Mouse (Mus musculus): ENCODE measurements around the gene Nrp2. TPM values are rescaled to one million over a fixed set of nuclear protein-coding genes. Genes with fewer than 3 reads are reported as not detected.

Nrp2 gene
- total and polyA plus RNA-seq, 2 experiments from 2014 or later = 5.2 to 20.2 TPM

- Histone ChIP-seq H3K9me3 (replicated peaks; ENCODE audit: control insufficient read depth, low read length) (no peaks in the 10 kb centered on the region), H3K27me3 (ENCODE audit: control insufficient read depth, insufficient read depth, low read length) (no peaks in the 10 kb centered on the region), H3K36me3 (replicated peaks; ENCODE audit: control insufficient read depth, insufficient read depth, low read length) (peaks cover 7% of the 10 kb centered on the region; the same call in 1 of the 2 replicates), H3K27ac (ENCODE audit: low read depth) (no peak overlapping the region), H3K4me2 (ENCODE audit: low read depth, low read length) (no peak overlapping the region), H3K4me1 (ENCODE audit: control insufficient read depth, insufficient read depth) (no peaks in the 10 kb centered on the region), H3K9ac (replicated peaks; ENCODE audit: low read depth, low read length) (no peak overlapping the region), H3K4me3 (ENCODE audit: low read depth, low read length) (no peak overlapping the region)
- WGBS = 37% methylated on average over 5 of the region's 5 CpGs
- DNase-seq (ENCODE audit: low spot score) (no peak), ATAC-seq (ENCODE audit: insufficient read depth, low read depth) (no peak)
- TF ChIP-seq EP300 (IDR thresholded peaks at IDR 0.05; ENCODE audit: low read depth) (no peak), CTCF (IDR thresholded peaks at IDR 0.05; ENCODE audit: low read depth) (no peak)
Observed at GRCm38 (mm10) chr1:62760086-62760485, 57.0 kb downstream of the Nrp2 start.

GRCm38 (mm10) chr1:62760565-62760964, 57.5 kb downstream of the Nrp2 start:
- 79% methylated on average over 17 of the region's 17 CpGs for WGBS
- DNase-seq (ENCODE audit: low spot score) = no peak
- Histone ChIP-seq H3K4me1 (ENCODE audit: control insufficient read depth, insufficient read depth) (no peaks in the 10 kb centered on the region), H3K27me3 (ENCODE audit: control insufficient read depth, insufficient read depth, low read length) (no peaks in the 10 kb centered on the region), H3K4me2 (ENCODE audit: low read depth, low read length) (no peak overlapping the region), H3K4me3 (ENCODE audit: low read depth, low read length) (no peak overlapping the region), H3K9me3 (replicated peaks; ENCODE audit: control insufficient read depth, low read length) (no peaks in the 10 kb centered on the region), H3K9ac (replicated peaks; ENCODE audit: low read depth, low read length) (no peak overlapping the region), H3K27ac (ENCODE audit: low read depth) (no peak overlapping the region), H3K36me3 (replicated peaks; ENCODE audit: control insufficient read depth, insufficient read depth, low read length) (peaks cover 7% of the 10 kb centered on the region; the same call in 1 of the 2 replicates)
- TF ChIP-seq CTCF (IDR thresholded peaks at IDR 0.05; ENCODE audit: low read depth) = no peak
- no peak for TF ChIP-seq EP300 (IDR thresholded peaks at IDR 0.05; ENCODE audit: low read depth)
- no peak for ATAC-seq (ENCODE audit: insufficient read depth, low read depth)

- H3K9me3 ChIP-seq (replicated peaks; ENCODE audit: control insufficient read depth, low read length) = no peaks in the 10 kb centered on the region
- no peak overlapping the region for H3K9ac ChIP-seq (replicated peaks; ENCODE audit: low read depth, low read length)
- no peaks in the 10 kb centered on the region for H3K27me3 ChIP-seq (ENCODE audit: control insufficient read depth, insufficient read depth, low read length)
- peaks cover 7% of the 10 kb centered on the region; the same call in 1 of the 2 replicates for H3K36me3 ChIP-seq (replicated peaks; ENCODE audit: control insufficient read depth, insufficient read depth, low read length)
- no peak overlapping the region for H3K4me2 ChIP-seq (ENCODE audit: low read depth, low read length)
- H3K4me1 ChIP-seq (ENCODE audit: control insufficient read depth, insufficient read depth) = no peaks in the 10 kb centered on the region
- H3K4me3 ChIP-seq (ENCODE audit: low read depth, low read length) = no peak overlapping the region
- ATAC-seq (ENCODE audit: insufficient read depth, low read depth) (no peak), DNase-seq (ENCODE audit: low spot score) (no peak)
- H3K27ac ChIP-seq (ENCODE audit: low read depth) = no peak overlapping the region
- no peak for TF ChIP-seq CTCF (IDR thresholded peaks at IDR 0.05; ENCODE audit: low read depth)
- TF ChIP-seq EP300 (IDR thresholded peaks at IDR 0.05; ENCODE audit: low read depth) = no peak
- WGBS = 83% methylated on average over 4 of the region's 4 CpGs
Observed at GRCm38 (mm10) chr1:62763779-62764178, 60.7 kb downstream of the Nrp2 start.

- H3K27ac ChIP-seq (ENCODE audit: low read depth) = no peak overlapping the region
- TF ChIP-seq CTCF (IDR thresholded peaks at IDR 0.05; ENCODE audit: low read depth) (no peak), EP300 (IDR thresholded peaks at IDR 0.05; ENCODE audit: low read depth) (no peak)
- 63% methylated on average over 7 of the region's 7 CpGs for WGBS
Observed at GRCm38 (mm10) chr1:62765171-62765570, 62.1 kb downstream of the Nrp2 start.

GRCm38 (mm10) chr1:62766766-62767165, 63.7 kb downstream of the Nrp2 start:
- WGBS = 49% methylated on average over 4 of the region's 4 CpGs
- Histone ChIP-seq H3K27ac (ENCODE audit: low read depth) (no peak overlapping the region), H3K9me3 (replicated peaks; ENCODE audit: control insufficient read depth, low read length) (no peaks in the 10 kb centered on the region), H3K9ac (replicated peaks; ENCODE audit: low read depth, low read length) (no peak overlapping the region), H3K4me2 (ENCODE audit: low read depth, low read length) (no peak overlapping the region), H3K27me3 (ENCODE audit: control insufficient read depth, insufficient read depth, low read length) (no peaks in the 10 kb centered on the region), H3K36me3 (replicated peaks; ENCODE audit: control insufficient read depth, insufficient read depth, low read length) (peaks cover 7% of the 10 kb centered on the region), H3K4me1 (ENCODE audit: control insufficient read depth, insufficient read depth) (0 out of 2 replicates have a peak, but pooled peaks cover 4% of the 10 kb centered on the region), H3K4me3 (ENCODE audit: low read depth, low read length) (no peak overlapping the region)
- ATAC-seq (ENCODE audit: insufficient read depth, low read depth) (no peak), DNase-seq (ENCODE audit: low spot score) (no peak)
- TF ChIP-seq EP300 (IDR thresholded peaks at IDR 0.05; ENCODE audit: low read depth) (no peak), CTCF (IDR thresholded peaks at IDR 0.05; ENCODE audit: low read depth) (no peak)

More at GRCm38 (mm10) chr1:62765171-62765570, 62.1 kb downstream of the Nrp2 start:
- H3K9ac ChIP-seq (replicated peaks; ENCODE audit: low read depth, low read length) = no peak overlapping the region
- H3K4me3 ChIP-seq (ENCODE audit: low read depth, low read length) = no peak overlapping the region
- H3K4me2 ChIP-seq (ENCODE audit: low read depth, low read length) = no peak overlapping the region
- ATAC-seq (ENCODE audit: insufficient read depth, low read depth) (no peak), DNase-seq (ENCODE audit: low spot score) (no peak)
- no peaks in the 10 kb centered on the region for H3K27me3 ChIP-seq (ENCODE audit: control insufficient read depth, insufficient read depth, low read length)
- H3K9me3 ChIP-seq (replicated peaks; ENCODE audit: control insufficient read depth, low read length) = no peaks in the 10 kb centered on the region
- peaks cover 7% of the 10 kb centered on the region; the same call in 1 of the 2 replicates for H3K36me3 ChIP-seq (replicated peaks; ENCODE audit: control insufficient read depth, insufficient read depth, low read length)
- H3K4me1 ChIP-seq (ENCODE audit: control insufficient read depth, insufficient read depth) = no peaks in the 10 kb centered on the region

- no peak for TF ChIP-seq CTCF (IDR thresholded peaks at IDR 0.05; ENCODE audit: low read depth)
Observed at GRCm38 (mm10) chr1:62767611-62768010, 64.5 kb downstream of the Nrp2 start.

More at GRCm38 (mm10) chr1:62767611-62768010, 64.5 kb downstream of the Nrp2 start:
- ATAC-seq (ENCODE audit: insufficient read depth, low read depth) (no peak), DNase-seq (ENCODE audit: low spot score) (no peak)
- no peak overlapping the region for H3K9ac ChIP-seq (replicated peaks; ENCODE audit: low read depth, low read length)
- H3K9me3 ChIP-seq (replicated peaks; ENCODE audit: control insufficient read depth, low read length) = no peaks in the 10 kb centered on the region
- H3K27me3 ChIP-seq (ENCODE audit: control insufficient read depth, insufficient read depth, low read length) = no peaks in the 10 kb centered on the region
- peaks cover 3% of the 10 kb centered on the region for H3K36me3 ChIP-seq (replicated peaks; ENCODE audit: control insufficient read depth, insufficient read depth, low read length)
- H3K27ac ChIP-seq (ENCODE audit: low read depth) = no peak overlapping the region
- no peak overlapping the region for H3K4me3 ChIP-seq (ENCODE audit: low read depth, low read length)
- 0 out of 2 replicates have a peak, but pooled peaks cover 4% of the 10 kb centered on the region for H3K4me1 ChIP-seq (ENCODE audit: control insufficient read depth, insufficient read depth)
- H3K4me2 ChIP-seq (ENCODE audit: low read depth, low read length) = no peak overlapping the region
- 79% methylated on average over 9 of the region's 9 CpGs for WGBS

All from heart, postnatal 0 days (tissue).